8 mouse cellular contexts compared by ENCODE assay signal in the genomic region with DNA sequence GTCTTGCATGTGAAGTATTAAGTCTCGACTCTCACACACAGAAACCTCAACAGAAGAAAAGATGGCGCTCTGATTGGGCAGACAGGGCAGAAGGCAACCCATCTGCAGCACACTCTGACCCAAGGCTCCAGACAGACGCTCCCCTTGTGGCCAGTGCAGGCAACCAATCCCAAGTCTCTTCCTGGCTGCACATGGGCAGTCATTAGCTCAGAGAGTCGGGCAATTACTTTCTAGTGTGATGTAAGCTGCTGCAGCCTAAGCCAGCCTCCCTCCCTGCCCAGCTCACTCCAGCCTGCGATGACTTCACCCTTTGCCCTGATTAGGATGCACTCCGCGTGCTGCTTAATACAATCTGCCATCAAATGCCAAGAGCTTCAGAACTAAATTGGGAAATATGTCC.
DNase-seq lines count a peak whose midpoint lies in the region; ATAC-seq lines count a peak whose summit lies in the region.

No protein-coding gene starts in this region.

- peaks cover 40% of the 10 kb centered on the region for H3K36me3 ChIP-seq in forebrain, embryonic 13.5 days (ENCODE audit: poor library complexity, severe bottlenecking)
- H3K36me3 ChIP-seq in hindbrain, embryonic 14.5 days (replicated peaks; ENCODE audit: control insufficient read depth, insufficient read depth), result peaks cover 38% of the 10 kb centered on the region
- H3K36me3 ChIP-seq in neural tube, embryonic 12.5 days, result peaks cover 40% of the 10 kb centered on the region

- peak overlapping the region; percentile 30 for H3K4me2 ChIP-seq in forebrain, embryonic 13.5 days
- no peak overlapping the region for H3K4me2 ChIP-seq in hindbrain, embryonic 14.5 days (replicated peaks)
- no peak overlapping the region for H3K4me2 ChIP-seq in neural tube, embryonic 12.5 days (replicated peaks)

- no peak overlapping the region for H3K4me3 ChIP-seq in brown adipose tissue, adult 24 weeks (ENCODE audit: insufficient read depth, low read depth, low read length)
- H3K4me3 ChIP-seq in forebrain, embryonic 13.5 days, result no peak overlapping the region
- H3K4me3 ChIP-seq in hindbrain, embryonic 14.5 days (replicated peaks; ENCODE audit: low read length), result no peak overlapping the region
- no peak overlapping the region for H3K4me3 ChIP-seq in neural tube, embryonic 12.5 days

- H3K27ac ChIP-seq in brown adipose tissue, adult 24 weeks (replicated peaks; ENCODE audit: low read depth, low read length), result peak overlapping the region; percentile 10; the same call in 1 of the 2 replicates
- H3K27ac ChIP-seq in forebrain, embryonic 13.5 days, result peak overlapping the region; percentile 77
- peak overlapping the region; percentile 72 for H3K27ac ChIP-seq in hindbrain, embryonic 14.5 days
- 0 out of 2 replicates have a peak overlapping the region, but pooled peaks have one; percentile 33 for H3K27ac ChIP-seq in neural tube, embryonic 12.5 days

- H3K9ac ChIP-seq in forebrain, embryonic 13.5 days, result peak overlapping the region; percentile 47; the same call in 1 of the 2 replicates
- 0 out of 2 replicates have a peak overlapping the region, but pooled peaks have one; percentile 6 for H3K9ac ChIP-seq in hindbrain, embryonic 14.5 days
- no peak overlapping the region for H3K9ac ChIP-seq in neural tube, embryonic 12.5 days

- H3K4me1 ChIP-seq in brown adipose tissue, adult 24 weeks (ENCODE audit: control insufficient read depth, insufficient read depth, insufficient read length, low read length), result peaks cover 17% of the 10 kb centered on the region
- peaks cover 45% of the 10 kb centered on the region for H3K4me1 ChIP-seq in forebrain, embryonic 13.5 days
- peaks cover 36% of the 10 kb centered on the region for H3K4me1 ChIP-seq in hindbrain, embryonic 14.5 days (replicated peaks; ENCODE audit: control insufficient read depth, insufficient read depth, low read length)
- peaks cover 39% of the 10 kb centered on the region for H3K4me1 ChIP-seq in neural tube, embryonic 12.5 days

- no peaks in the 10 kb centered on the region for H3K27me3 ChIP-seq in forebrain, embryonic 13.5 days
- no peaks in the 10 kb centered on the region for H3K27me3 ChIP-seq in hindbrain, embryonic 14.5 days (ENCODE audit: control insufficient read depth, insufficient read depth, low read length)
- no peaks in the 10 kb centered on the region for H3K27me3 ChIP-seq in neural tube, embryonic 12.5 days (replicated peaks)

- peak; percentile 84 for DNase-seq in layer of hippocampus, adult 9-11 months
- DNase-seq in layer of hippocampus, postnatal 25 days (ENCODE audit: extremely low spot score in 1 of 2, low spot score in 1 of 2), result no peak
- DNase-seq in hindbrain, embryonic 14.5 days (ENCODE audit: low spot score), result peak; percentile 64
- no peak for DNase-seq in spleen, adult 12 weeks (ENCODE audit: low spot score)

- ATAC-seq in forebrain, embryonic 13.5 days, result peak; percentile 87
- peak; percentile 65 for ATAC-seq in hindbrain, embryonic 14.5 days (ENCODE audit: low FRiP score)
- ATAC-seq in neural tube, embryonic 12.5 days (ENCODE audit: low FRiP score, low read depth), result peak; percentile 71
- no peak for ATAC-seq in erythroblast, adult 5-6 weeks (replicated peaks; ENCODE audit: low FRiP score, poor library complexity, severe bottlenecking)

- H3K9me3 ChIP-seq in forebrain, embryonic 13.5 days (replicated peaks), result no peaks in the 10 kb centered on the region
- H3K9me3 ChIP-seq in hindbrain, embryonic 14.5 days (ENCODE audit: control insufficient read depth, low read length), result no peaks in the 10 kb centered on the region
- no peaks in the 10 kb centered on the region for H3K9me3 ChIP-seq in neural tube, embryonic 12.5 days

- 30% methylated on average over 7 of the region's 7 CpGs for WGBS in forebrain, embryonic 13.5 days
- 42% methylated on average over 7 of the region's 7 CpGs for WGBS in hindbrain, embryonic 14.5 days
- 51% methylated on average over 7 of the region's 7 CpGs for WGBS in neural tube, embryonic 12.5 days

Comparison
In these comparisons a context has a peak if more than half of its experiments do, and no peak if none do; other contexts are left out.
1. DNase-seq: peak in layer of hippocampus, adult 9-11 months (single experiment) and hindbrain, embryonic 14.5 days (single experiment); none in layer of hippocampus, postnatal 25 days (0 of 2) and spleen, adult 12 weeks (single experiment).
2. H3K27ac ChIP-seq: peak in every context shown above with its lines; median percentile 77 in forebrain, embryonic 13.5 days; 72 in hindbrain, embryonic 14.5 days; 33 in neural tube, embryonic 12.5 days; 10 in brown adipose tissue, adult 24 weeks.